Mouse (Mus musculus): ENCODE measurements around the gene Trp53bp1. TPM values are rescaled to one million over a fixed set of nuclear protein-coding genes. Genes with fewer than 3 reads are reported as not detected.

Gene Trp53bp1
- polyA plus RNA-seq, 1 experiment from 2014 or later = 179 TPM

GRCm38 (mm10) chr2:121228135-121228534 is 43.1 kb downstream of the Trp53bp1 start:
- H3K4me3 ChIP-seq = no peak overlapping the region
- no peaks in the 10 kb centered on the region for H3K9me3 ChIP-seq
- H3K4me2 ChIP-seq = no peak overlapping the region
- no peak overlapping the region for H3K27ac ChIP-seq
- no peaks in the 10 kb centered on the region for H3K4me1 ChIP-seq (replicated peaks)
- H3K36me3 ChIP-seq = peaks cover 88% of the 10 kb centered on the region
- no peaks in the 10 kb centered on the region for H3K27me3 ChIP-seq
- ATAC-seq (ENCODE audit: low FRiP score) = no peak
- WGBS = 92% methylated on average over 4 of the region's 4 CpGs
- H3K9ac ChIP-seq = no peak overlapping the region

- WGBS = 86% methylated on average over 2 of the region's 2 CpGs
- Histone ChIP-seq H3K27ac (no peak overlapping the region; the same call in 1 of the 2 replicates), H3K27me3 (no peaks in the 10 kb centered on the region), H3K9me3 (no peaks in the 10 kb centered on the region), H3K4me1 (replicated peaks) (no peaks in the 10 kb centered on the region), H3K36me3 (peaks cover 90% of the 10 kb centered on the region), H3K9ac (no peak overlapping the region), H3K4me3 (no peak overlapping the region), H3K4me2 (no peak overlapping the region)
- ATAC-seq (ENCODE audit: low FRiP score) = no peak
Observed at GRCm38 (mm10) chr2:121223010-121223409, 48.2 kb downstream of the Trp53bp1 start.

GRCm38 (mm10) chr2:121219994-121220393 is 51.2 kb downstream of the Trp53bp1 start:
- Histone ChIP-seq H3K4me3 (no peak overlapping the region), H3K9me3 (no peaks in the 10 kb centered on the region), H3K4me2 (no peak overlapping the region), H3K4me1 (replicated peaks) (no peaks in the 10 kb centered on the region), H3K27ac (no peak overlapping the region), H3K36me3 (peaks cover 88% of the 10 kb centered on the region), H3K9ac (no peak overlapping the region), H3K27me3 (no peaks in the 10 kb centered on the region)
- ATAC-seq (ENCODE audit: low FRiP score) = no peak

- H3K27me3 ChIP-seq = no peaks in the 10 kb centered on the region
- ATAC-seq (ENCODE audit: low FRiP score) = no peak
- H3K36me3 ChIP-seq = peaks cover 89% of the 10 kb centered on the region
- no peak overlapping the region for H3K9ac ChIP-seq
- no peaks in the 10 kb centered on the region for H3K9me3 ChIP-seq
- no peak overlapping the region for H3K4me2 ChIP-seq
- H3K27ac ChIP-seq = no peak overlapping the region
- no peak overlapping the region for H3K4me3 ChIP-seq
- H3K4me1 ChIP-seq (replicated peaks) = no peaks in the 10 kb centered on the region
Observed at GRCm38 (mm10) chr2:121219177-121219576, 52.0 kb downstream of the Trp53bp1 start.

- ATAC-seq (ENCODE audit: low FRiP score) = no peak
- Histone ChIP-seq H3K4me1 (replicated peaks) (no peaks in the 10 kb centered on the region), H3K4me2 (no peak overlapping the region), H3K9me3 (no peaks in the 10 kb centered on the region), H3K27ac (no peak overlapping the region), H3K4me3 (no peak overlapping the region), H3K9ac (no peak overlapping the region), H3K36me3 (peaks cover 90% of the 10 kb centered on the region), H3K27me3 (no peaks in the 10 kb centered on the region)
- 87% methylated on average over 3 of the region's 3 CpGs for WGBS
Observed at GRCm38 (mm10) chr2:121214491-121214890, 56.7 kb downstream of the Trp53bp1 start.

- Histone ChIP-seq H3K4me3 (no peak overlapping the region), H3K4me2 (no peak overlapping the region), H3K4me1 (replicated peaks) (no peaks in the 10 kb centered on the region), H3K27ac (no peak overlapping the region), H3K9me3 (no peaks in the 10 kb centered on the region), H3K9ac (no peak overlapping the region), H3K27me3 (no peaks in the 10 kb centered on the region), H3K36me3 (peaks cover 97% of the 10 kb centered on the region)
- no peak for ATAC-seq (ENCODE audit: low FRiP score)
- 91% methylated on average over 3 of the region's 3 CpGs for WGBS
Observed at GRCm38 (mm10) chr2:121206541-121206940, 64.7 kb downstream of the Trp53bp1 start.

- WGBS = 97% methylated on average over 17 of the region's 17 CpGs
Observed at GRCm38 (mm10) chr2:121204276-121204675, 66.9 kb downstream of the Trp53bp1 start.

GRCm38 (mm10) chr2:121195466-121195865 is 75.7 kb downstream of the Trp53bp1 start:
- WGBS = 96% methylated on average over 9 of the region's 9 CpGs
- Histone ChIP-seq H3K9ac (no peak overlapping the region), H3K4me2 (no peak overlapping the region), H3K4me3 (no peak overlapping the region), H3K36me3 (peaks cover 98% of the 10 kb centered on the region), H3K4me1 (replicated peaks) (no peaks in the 10 kb centered on the region), H3K9me3 (no peaks in the 10 kb centered on the region), H3K27ac (no peak overlapping the region), H3K27me3 (no peaks in the 10 kb centered on the region)
- no peak for ATAC-seq (ENCODE audit: low FRiP score)

More at GRCm38 (mm10) chr2:121204276-121204675, 66.9 kb downstream of the Trp53bp1 start:
- no peaks in the 10 kb centered on the region for H3K27me3 ChIP-seq
- H3K9me3 ChIP-seq = no peaks in the 10 kb centered on the region
- H3K4me3 ChIP-seq = no peak overlapping the region
- no peaks in the 10 kb centered on the region for H3K4me1 ChIP-seq (replicated peaks)
- H3K36me3 ChIP-seq = peaks cover 99% of the 10 kb centered on the region
- no peak overlapping the region for H3K9ac ChIP-seq
- no peak overlapping the region for H3K4me2 ChIP-seq
- H3K27ac ChIP-seq = no peak overlapping the region
- ATAC-seq (ENCODE audit: low FRiP score) = no peak

- ATAC-seq (ENCODE audit: low FRiP score) = no peak
- Histone ChIP-seq H3K27me3 (no peaks in the 10 kb centered on the region), H3K4me1 (replicated peaks) (no peaks in the 10 kb centered on the region), H3K36me3 (peaks cover 87% of the 10 kb centered on the region), H3K4me2 (no peak overlapping the region), H3K9me3 (no peaks in the 10 kb centered on the region), H3K9ac (no peak overlapping the region), H3K4me3 (no peak overlapping the region), H3K27ac (no peak overlapping the region)
- 77% methylated on average over 1 of the region's 1 CpGs for WGBS
Observed at GRCm38 (mm10) chr2:121188530-121188929, 82.7 kb downstream of the Trp53bp1 start.

- H3K9me3 ChIP-seq = no peaks in the 10 kb centered on the region
Observed at GRCm38 (mm10) chr2:121184142-121184541, 87.1 kb downstream of the Trp53bp1 start.

GRCm38 (mm10) chr2:121183431-121183830 is 87.8 kb downstream of the Trp53bp1 start:
- Histone ChIP-seq H3K9me3 (no peaks in the 10 kb centered on the region), H3K27me3 (no peaks in the 10 kb centered on the region), H3K4me3 (no peak overlapping the region), H3K27ac (no peak overlapping the region), H3K9ac (no peak overlapping the region), H3K4me1 (replicated peaks) (no peaks in the 10 kb centered on the region), H3K4me2 (no peak overlapping the region), H3K36me3 (peaks cover 74% of the 10 kb centered on the region)
- no peak for ATAC-seq (ENCODE audit: low FRiP score)
- 91% methylated on average over 5 of the region's 5 CpGs for WGBS

More at GRCm38 (mm10) chr2:121184142-121184541, 87.1 kb downstream of the Trp53bp1 start:
- peaks cover 73% of the 10 kb centered on the region for H3K36me3 ChIP-seq
- no peak overlapping the region for H3K4me3 ChIP-seq
- H3K9ac ChIP-seq = no peak overlapping the region
- H3K27me3 ChIP-seq = no peaks in the 10 kb centered on the region
- H3K4me2 ChIP-seq = no peak overlapping the region
- no peaks in the 10 kb centered on the region for H3K4me1 ChIP-seq (replicated peaks)
- 94% methylated on average over 7 of the region's 7 CpGs for WGBS
- no peak for ATAC-seq (ENCODE audit: low FRiP score)
- H3K27ac ChIP-seq = no peak overlapping the region

- ATAC-seq (ENCODE audit: low FRiP score) = no peak
- Histone ChIP-seq H3K4me3 (no peak overlapping the region), H3K9ac (no peak overlapping the region), H3K36me3 (peaks cover 78% of the 10 kb centered on the region), H3K4me1 (replicated peaks) (no peaks in the 10 kb centered on the region), H3K27ac (no peak overlapping the region), H3K9me3 (no peaks in the 10 kb centered on the region), H3K4me2 (no peak overlapping the region), H3K27me3 (no peaks in the 10 kb centered on the region)
- 98% methylated on average over 3 of the region's 3 CpGs for WGBS
Observed at GRCm38 (mm10) chr2:121178828-121179479, 92.3 kb downstream of the Trp53bp1 start.

GRCm38 (mm10) chr2:121170980-121171742 is 100.0 kb downstream of the Trp53bp1 start, which contains the start of gene Zscan29:
Gene Zscan29 (minus strand): TSS chr2:121171125.
- no peaks in the 10 kb centered on the region for H3K9me3 ChIP-seq
- H3K4me2 ChIP-seq = peak within 1 kb of the TSS; percentile 89
- under 1% methylated on average over 65 of the region's 66 CpGs for WGBS
- peak within 1 kb of the TSS; percentile 90 for H3K9ac ChIP-seq
- peak; percentile 97 for ATAC-seq (ENCODE audit: low FRiP score)
- H3K27me3 ChIP-seq = no peaks in the 10 kb centered on the region
- peaks cover 31% of the 10 kb centered on the region for H3K36me3 ChIP-seq
- H3K4me1 ChIP-seq (replicated peaks) = peaks cover 37% of the 10 kb centered on the region
- peak within 1 kb of the TSS; percentile 92 for H3K27ac ChIP-seq
- peak within 1 kb of the TSS; percentile 68 for H3K4me3 ChIP-seq
